Mouse (Mus musculus) E14TG2a.4 (cell line): ENCODE measurements at regions not wholly inside any gene's neighbourhood (a gene's known extent, or its start where the extent isn't known, plus 50 kb on each side); places are given as distances from the start of the nearest gene placed in this dataset.

Experiments used
- CTCF ChIP-seq: conservative IDR thresholded peaks from 2 replicates; pipeline ENCODE4 v1.5.1; 2014; ENCODE audit warnings: low read length
- POU5F1 ChIP-seq: IDR thresholded peaks from 2 replicates; pipeline ENCODE4 v1.6.1; 2014; ENCODE audit warnings: low read length, borderline replicate concordance

GRCm38 (mm10) chr13:101478608-101479296 is 289.3 kb downstream of the Pik3r1 start:
- no peak for TF ChIP-seq CTCF
- no peak for TF ChIP-seq POU5F1
